Mouse (Mus musculus): Measurements from ENCODE around the gene Aida.

Gene Aida

DNA sequence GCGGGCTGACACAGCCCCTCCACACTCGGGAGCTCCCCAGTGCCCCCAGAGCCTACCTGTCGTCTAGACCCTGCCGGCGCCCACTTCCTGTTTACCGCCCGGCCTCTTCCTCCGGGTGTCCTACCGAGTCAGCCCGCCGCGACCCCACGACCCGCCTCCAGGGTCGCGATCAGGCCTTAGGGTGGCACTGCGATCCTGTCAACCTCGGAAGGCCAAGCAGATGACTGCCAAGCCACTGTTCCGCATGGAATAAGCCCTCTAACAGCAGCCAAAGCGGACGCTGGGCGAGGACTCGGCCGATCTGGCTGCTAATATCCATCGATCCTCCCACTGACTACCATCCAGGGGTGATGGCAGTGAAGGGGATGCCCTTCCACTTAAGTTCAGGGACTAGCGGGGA is at the start of gene Aida:
Gene Aida (plus strand): TSS at position 126 of the 400 bp plus-strand sequence.
- POLR2A ChIA-PET, result interaction anchor here (0.7 to 2.4 kb wide), 42 partner anchors 8 to 888 kb away, joined by 3 to 13 read pairs (median 5); partner anchors contain the start of genes 1700056E22Rik (in 1 of the 4), Disp1 (in 1 of the 4), Taf1a (in 1 of the 4) and Trp53bp2 (in 1 of the 4)

DNA sequence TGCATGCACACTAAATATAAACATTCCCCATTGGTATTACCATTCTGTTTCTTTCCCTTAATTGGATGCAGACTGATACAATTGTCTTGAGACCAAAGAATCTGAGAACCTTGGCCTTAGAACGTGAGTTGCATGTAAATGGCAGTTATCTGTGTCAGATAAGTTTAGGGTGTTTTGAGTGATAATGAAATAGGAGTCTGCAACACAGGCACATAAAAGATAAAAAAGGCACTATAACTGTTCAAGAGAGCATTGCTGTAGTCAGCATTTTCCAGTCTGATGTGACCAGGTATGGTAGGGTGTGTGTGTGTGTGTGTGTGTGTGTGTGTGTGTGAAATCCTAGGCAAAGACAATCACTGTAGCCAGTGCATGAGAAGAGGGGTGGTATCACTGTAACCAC is 48.2 kb upstream of the Aida start:
- ChIA-PET CTCF (no interaction called here), POLR2A (interaction anchor here in 1 of 4 experiments (0.6 kb wide), 1 partner anchor 198 kb away, joined by 4 read pairs; no protein-coding TSS in a partner anchor)

More for the DNA sequence above, at the start of gene Aida:
- CTCF ChIA-PET, result interaction anchor here in 2 of 4 experiments (1.2 to 1.3 kb wide), 2 partner anchors 12 to 144 kb away, joined by 4 read pairs; no protein-coding TSS in a partner anchor

DNA sequence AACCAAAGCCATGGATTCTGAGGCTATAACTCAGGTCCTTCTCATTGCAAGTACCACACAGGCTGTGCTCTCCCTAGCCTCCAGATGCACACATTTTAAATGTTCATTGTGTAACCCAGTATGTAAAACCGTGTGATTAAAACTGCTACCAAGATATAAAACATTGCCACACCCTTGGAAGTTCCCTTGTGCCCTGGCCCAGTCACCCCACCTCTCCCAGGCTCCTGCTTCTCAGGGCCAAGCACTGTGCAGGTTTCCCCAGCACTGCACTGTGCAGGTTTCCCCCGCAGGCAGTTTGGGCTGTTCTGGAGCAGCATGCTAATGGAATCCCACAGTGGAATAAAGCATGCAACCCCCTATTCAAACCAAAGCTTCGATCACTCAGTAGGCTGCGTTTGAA is 45.8 kb upstream of the Aida start:
- CTCF ChIA-PET, result no interaction called here
- POLR2A ChIA-PET, result no interaction called here

DNA sequence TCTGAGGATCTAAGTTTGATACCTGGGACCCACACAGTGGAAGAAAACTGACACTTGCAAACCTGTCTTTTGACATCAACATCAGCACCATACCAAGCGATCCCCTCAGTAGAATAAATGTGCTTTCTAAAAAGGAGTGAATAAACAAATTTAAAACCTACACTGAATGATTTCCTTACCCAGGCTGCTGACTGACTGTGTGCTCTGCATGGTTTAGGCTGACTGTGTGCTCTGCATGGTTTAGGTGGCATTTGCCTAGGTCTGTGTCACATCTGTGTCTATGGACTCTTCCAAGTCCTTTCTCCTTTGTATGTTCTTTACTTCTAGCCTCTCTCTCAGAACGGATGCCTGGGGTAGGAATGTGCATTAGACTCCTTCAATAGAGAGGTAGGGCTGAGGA is 44.6 kb upstream of the Aida start:
- POLR2A ChIA-PET, result interaction anchor here (0.6 to 1.5 kb wide), 5 partner anchors 10 to 1713 kb away, joined by 3 to 5 read pairs (median 3); no protein-coding TSS in a partner anchor
- CTCF ChIA-PET, result no interaction called here

DNA sequence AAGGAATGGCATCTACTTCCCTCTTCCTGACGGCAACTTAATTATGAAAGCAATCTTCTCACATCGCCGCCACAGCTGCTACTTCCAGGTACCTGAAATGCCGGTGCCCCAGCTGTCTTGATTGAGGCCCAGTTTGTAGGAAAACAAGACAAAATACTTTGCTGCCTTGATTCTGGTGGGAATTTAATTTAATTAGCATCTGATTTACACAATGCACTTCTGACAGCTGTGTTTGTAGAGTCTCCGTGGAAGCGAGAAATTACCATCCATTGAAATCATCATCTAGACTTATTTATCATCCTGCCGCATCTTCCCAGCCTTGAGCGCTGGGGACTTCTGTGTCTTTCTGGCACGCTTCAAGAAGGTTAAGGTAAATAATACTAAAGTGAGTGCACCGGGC is 43.8 kb upstream of the Aida start:
- POLR2A ChIA-PET, result interaction anchor here (0.6 to 1.5 kb wide), 6 partner anchors 9 to 1714 kb away, joined by 3 to 5 read pairs (median 3); no protein-coding TSS in a partner anchor
- CTCF ChIA-PET, result interaction anchor here in 2 of 4 experiments (0.7 to 1.5 kb wide), 2 partner anchors 11 to 168 kb away, joined by 3 read pairs; no protein-coding TSS in a partner anchor

DNA sequence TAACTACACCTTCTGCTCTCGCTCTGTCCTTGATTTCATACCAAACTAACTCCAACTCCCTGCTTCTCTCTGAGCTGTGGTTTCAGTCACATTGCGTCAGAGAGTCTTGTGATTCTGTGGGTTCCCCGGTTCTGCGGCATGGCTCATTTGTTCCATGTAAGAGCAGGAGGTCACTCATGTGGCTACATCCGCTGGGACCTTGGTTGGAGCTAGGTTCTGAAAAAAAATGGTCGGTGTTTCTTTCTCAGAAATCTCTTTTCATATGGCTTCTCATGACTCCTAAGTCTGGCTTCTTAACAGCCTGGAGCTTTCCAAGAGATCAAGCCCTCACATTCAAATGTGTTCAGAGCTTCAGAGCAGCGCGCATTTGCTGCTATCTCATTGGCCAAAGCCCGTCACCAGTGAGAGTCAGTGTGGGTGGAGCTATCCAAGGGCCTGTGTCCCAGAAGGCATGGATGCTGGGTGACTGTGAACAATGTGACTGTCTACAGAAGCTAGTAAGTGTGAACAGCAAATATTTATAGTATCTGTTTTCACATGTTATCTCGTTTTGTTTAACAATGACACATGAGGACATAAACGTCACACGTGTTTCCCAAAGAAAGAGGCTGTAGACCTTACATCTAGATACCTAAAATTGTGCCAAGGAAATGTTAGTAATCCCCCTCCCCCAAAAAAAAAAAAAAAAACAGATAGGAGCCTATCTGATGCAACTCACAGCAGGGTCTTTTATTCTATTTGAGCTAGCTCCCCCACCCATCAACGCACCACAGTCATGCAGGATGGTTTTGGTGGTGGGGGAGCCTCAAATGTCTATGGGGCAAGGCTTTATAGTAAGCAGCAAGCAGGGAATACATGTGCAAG is 32.0 kb upstream of the Aida start:
- ChIA-PET POLR2A (interaction anchor here in 3 of 4 experiments (0.6 to 1.9 kb wide), 19 partner anchors 9 to 1158 kb away, joined by 3 to 7 read pairs (median 4); partner anchors contain the start of genes Brox (in 2 of the 3), Aida (in 1 of the 3) and Disp1 (in 1 of the 3)), CTCF (interaction anchor here in 3 of 4 experiments (0.6 to 1.0 kb wide), 8 partner anchors 8 to 704 kb away, joined by 3 to 6 read pairs (median 3); no protein-coding TSS in a partner anchor)

DNA sequence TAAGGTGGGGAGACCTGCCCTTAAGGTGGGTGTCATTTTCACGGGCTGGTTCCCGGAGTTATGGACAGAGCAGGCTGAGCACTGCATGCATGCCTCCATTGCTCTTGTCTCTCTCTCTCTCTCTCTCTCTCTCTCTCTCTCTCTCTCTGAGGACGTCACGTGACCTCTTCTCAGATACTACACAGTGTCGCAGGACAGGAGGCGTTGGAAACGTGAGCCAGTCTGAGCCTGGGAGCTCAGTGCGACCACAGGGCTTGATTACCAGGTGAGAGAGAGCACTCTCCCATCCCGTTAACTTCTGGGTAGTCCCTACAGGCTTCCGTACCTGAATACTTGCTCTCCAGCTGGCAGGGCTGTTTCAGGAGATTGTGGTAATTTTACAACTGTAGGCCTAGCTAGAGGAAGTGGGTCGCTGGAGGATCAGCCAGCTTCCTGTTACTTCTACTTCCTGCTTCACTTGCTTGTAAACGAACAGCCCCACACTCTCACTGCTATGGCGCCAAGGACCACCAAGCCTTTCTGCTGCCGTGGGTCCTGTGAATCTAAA is 30.4 kb upstream of the Aida start:
- ChIA-PET CTCF (interaction anchor here in 2 of 4 experiments (0.6 to 0.7 kb wide), 2 partner anchors 9 to 1511 kb away, joined by 6 read pairs; no protein-coding TSS in a partner anchor), POLR2A (interaction anchor here in 3 of 4 experiments (0.7 to 1.9 kb wide), 11 partner anchors 9 to 925 kb away, joined by 3 to 6 read pairs (median 5); partner anchors contain the start of genes Aida (in 3 of the 3), Brox (in 2 of the 3), Disp1 (in 1 of the 3) and Fbxo28 (in 1 of the 3))

DNA sequence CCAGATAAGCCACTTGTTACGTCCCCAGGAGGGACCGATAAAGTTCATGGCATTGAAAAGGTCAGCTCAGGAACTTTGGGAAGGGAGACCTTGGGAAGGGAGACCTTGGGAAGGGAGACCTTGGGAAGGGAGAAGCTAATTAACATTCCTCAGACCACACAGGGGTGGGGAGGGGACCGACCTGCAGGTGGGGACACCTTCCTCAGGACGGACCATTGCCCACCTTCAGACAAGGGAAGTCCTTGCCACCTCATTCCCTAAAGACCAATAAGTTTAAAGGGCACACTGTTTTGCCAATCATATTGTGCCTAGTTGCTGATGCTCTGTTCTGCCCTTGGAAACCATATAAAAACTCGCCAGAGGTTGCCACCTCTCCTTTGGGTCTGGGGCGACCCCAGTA is 28.7 kb upstream of the Aida start:
- ChIA-PET CTCF (interaction anchor here in 2 of 4 experiments (0.6 to 0.7 kb wide), 2 partner anchors 276 to 291 kb away, joined by 3 read pairs; no protein-coding TSS in a partner anchor), POLR2A (interaction anchor here in 1 of 4 experiments (1.0 kb wide), 1 partner anchor 22 kb away, joined by 3 read pairs; no protein-coding TSS in a partner anchor)

DNA sequence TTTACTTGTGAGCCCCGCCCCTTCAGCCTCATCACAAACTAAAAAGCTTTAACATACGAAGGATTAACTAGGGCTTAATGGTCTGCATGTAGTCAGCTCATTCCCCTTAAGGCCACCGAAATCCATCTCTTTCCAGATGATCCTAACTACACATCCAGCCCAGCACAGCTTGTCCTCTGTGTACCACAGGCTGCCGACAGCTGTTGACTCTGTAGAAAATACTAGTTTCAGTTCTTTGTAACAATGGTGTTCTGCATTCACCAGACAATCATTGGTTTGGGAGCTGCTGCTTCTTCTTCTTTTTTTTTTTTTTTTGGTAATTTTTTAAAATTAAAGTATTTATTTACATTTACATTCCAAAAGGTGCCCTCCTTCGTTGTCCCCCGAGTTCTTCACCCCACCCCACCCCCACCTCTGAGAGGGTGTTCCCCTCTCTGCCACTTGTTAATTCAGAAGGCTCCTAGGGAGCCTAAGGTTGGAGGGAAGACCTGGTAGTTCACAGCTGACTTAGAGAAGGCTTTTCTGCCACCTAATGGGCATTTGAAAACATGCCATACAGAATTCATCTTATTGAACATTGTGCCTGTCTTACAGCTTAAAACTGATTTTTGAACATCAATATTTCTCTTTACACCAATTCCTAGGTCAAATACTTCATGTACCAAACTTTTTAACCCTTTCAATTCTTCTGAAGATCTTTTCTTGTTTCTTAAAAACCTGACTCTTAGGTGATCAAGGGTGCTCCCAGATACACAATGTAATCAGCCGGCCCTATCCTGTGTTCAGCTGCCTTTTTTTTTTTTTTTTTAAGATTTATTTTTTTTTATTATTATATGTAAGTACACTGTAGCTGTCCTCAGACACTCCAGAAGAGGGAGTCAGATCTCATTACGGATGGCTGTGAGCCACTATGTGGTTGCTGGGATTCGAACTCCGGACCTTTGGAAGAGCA is 23.2 kb upstream of the Aida start:
- POLR2A ChIA-PET, result interaction anchor here (0.5 to 1.2 kb wide), 10 partner anchors 9 to 752 kb away, joined by 3 to 14 read pairs (median 4); partner anchors contain the start of genes Aida (in 3 of the 4) and Brox (in 2 of the 4)

DNA sequence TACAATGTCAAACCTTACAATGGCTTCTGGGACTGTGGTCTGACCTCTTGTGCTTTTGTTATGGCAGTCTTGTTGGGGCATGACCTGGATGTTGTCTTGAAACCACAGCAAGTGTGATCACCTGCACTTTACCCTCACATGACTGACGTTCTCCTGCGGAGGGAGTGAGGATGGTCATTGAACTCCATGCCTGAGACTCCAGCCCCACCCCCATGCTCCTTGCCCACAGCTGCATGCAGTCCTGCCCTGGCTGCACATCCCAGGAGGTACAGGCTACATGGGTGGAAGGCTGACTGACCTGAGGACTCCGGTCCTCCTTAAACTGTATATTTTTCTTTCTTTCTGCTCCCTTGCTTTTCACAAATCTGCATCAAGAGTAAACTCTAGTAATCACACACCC is 22.0 kb upstream of the Aida start:
- CTCF ChIA-PET, result no interaction called here
- POLR2A ChIA-PET, result interaction anchor here in 1 of 4 experiments (1.8 kb wide), 1 partner anchor 23 kb away, joined by 4 read pairs; the partner anchor contains the start of gene Brox

More for the DNA sequence above, 23.2 kb upstream of the Aida start:
- CTCF ChIA-PET, result interaction anchor here (0.6 to 1.7 kb wide), 28 partner anchors 9 to 993 kb away, joined by 3 to 21 read pairs (median 4); partner anchors contain the start of gene Fbxo28 (in 1 of the 4)

DNA sequence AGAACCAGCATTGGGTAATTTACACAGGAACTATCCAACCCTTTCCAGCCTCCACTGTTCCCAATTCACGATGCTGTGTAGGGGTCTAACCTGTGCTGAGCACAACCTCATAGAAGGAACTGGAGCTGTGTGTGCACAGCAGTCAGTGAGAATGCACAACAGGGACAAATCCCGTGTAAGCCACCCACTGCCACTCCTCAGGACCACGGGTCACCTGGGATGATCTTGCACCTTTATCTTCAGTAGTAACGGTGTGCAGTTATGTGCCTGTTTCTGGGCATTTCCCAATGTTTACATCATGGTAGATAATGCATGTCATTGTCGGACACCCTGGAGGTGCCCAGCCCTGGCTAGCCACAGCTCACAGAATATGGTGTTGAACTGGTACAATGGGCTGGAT is 20.6 kb upstream of the Aida start:
- ChIA-PET POLR2A (interaction anchor here in 2 of 4 experiments (1.2 to 1.8 kb wide), 2 partner anchors 11 to 21 kb away, joined by 4 to 5 read pairs; partner anchors contain the start of gene Brox (in 1 of the 2)), CTCF (interaction anchor here in 1 of 4 experiments (0.6 kb wide), 1 partner anchor 10 kb away, joined by 6 read pairs; no protein-coding TSS in a partner anchor)

DNA sequence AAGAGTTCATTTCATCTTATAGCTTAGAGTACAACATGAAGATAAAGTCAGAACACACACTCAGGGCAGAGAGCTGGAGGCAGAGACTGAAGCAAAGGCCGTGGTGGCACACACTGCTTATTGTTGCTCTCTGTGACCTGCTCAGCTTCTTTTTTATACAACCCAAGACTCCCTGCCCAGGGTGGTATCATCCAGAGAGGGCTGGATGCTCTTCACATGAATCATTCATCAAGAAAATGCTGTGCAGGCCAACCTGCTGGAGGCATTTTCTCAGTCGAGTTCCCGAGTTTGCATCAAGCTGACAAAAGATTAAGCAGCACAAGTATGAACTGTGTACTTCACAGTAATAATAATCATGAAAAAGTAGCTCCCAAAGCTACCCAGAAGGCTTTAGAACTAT is 8.0 kb upstream of the Aida start:
- ChIA-PET POLR2A (interaction anchor here in 3 of 4 experiments (0.6 to 2.0 kb wide), 5 partner anchors 8 to 360 kb away, joined by 3 to 13 read pairs (median 8); partner anchors contain the start of genes Aida (in 2 of the 3) and Brox (in 2 of the 3)), CTCF (no interaction called here)

DNA sequence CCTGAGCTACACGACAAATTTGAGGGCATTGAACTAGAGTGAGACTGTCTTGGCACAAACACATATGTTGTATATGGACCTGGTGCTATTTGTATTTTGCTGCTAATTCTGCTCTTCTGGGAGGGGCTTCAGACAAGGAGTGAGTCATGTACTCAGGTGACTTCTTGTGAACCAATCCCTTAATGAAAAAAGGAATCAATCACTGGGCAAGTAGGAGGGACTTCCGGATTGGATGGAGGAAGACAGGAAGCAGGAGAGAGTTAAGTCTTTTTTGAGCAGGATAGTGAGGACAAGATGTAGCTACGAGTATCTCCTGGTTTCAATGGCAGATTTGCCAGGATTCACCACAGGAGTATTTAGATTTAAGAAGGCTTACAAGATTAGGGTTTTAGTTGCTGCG is 6.8 kb upstream of the Aida start:
- ChIA-PET CTCF (interaction anchor here in 1 of 4 experiments (0.6 to 0.8 kb wide), 2 partner anchors 58 to 299 kb away, joined by 3 to 4 read pairs; no protein-coding TSS in a partner anchor), POLR2A (interaction anchor here in 3 of 4 experiments (0.6 to 1.9 kb wide), 11 partner anchors 7 to 113 kb away, joined by 3 to 8 read pairs (median 3); partner anchors contain the start of genes Aida (in 1 of the 3), Brox (in 1 of the 3) and Taf1a (in 1 of the 3))

DNA sequence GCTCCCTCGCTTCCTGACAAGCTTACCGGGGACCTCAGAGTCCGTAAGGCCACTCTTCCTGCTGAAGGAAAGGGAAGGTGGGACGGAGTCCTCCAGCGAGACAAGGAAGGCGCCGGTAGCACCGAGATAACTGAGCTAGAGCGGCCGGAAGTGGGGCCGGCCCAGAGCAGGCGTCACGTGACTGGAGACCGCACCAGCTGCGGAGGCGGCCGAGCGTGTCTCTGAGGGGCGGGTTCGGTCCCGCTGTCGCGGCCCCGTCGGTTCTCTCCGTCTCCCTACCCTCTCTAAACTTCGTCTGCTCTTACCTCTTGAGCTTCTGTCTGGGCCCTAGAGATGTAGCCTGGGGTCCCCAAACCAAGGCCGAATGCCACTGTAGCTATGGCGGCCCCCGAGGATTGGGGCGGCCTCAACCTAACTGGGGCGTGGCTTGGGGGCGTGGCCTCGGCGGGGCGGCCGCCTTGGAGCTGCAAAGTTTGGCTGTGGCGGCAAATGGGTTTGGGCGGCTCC is 540 bp downstream of the Aida start, which contains the start of gene Brox:
Gene Brox (minus strand): TSS at position 393 of the 507 bp plus-strand sequence.
- CTCF ChIA-PET, result interaction anchor here in 3 of 4 experiments (0.6 to 1.3 kb wide), 6 partner anchors 12 to 259 kb away, joined by 3 to 4 read pairs (median 4); no protein-coding TSS in a partner anchor
- POLR2A ChIA-PET, result interaction anchor here (0.6 to 2.4 kb wide), 58 partner anchors 8 to 955 kb away, joined by 3 to 13 read pairs (median 4); partner anchors contain the start of genes 1700056E22Rik (in 1 of the 4), Disp1 (in 1 of the 4), Fbxo28 (in 1 of the 4) and Taf1a (in 1 of the 4)

DNA sequence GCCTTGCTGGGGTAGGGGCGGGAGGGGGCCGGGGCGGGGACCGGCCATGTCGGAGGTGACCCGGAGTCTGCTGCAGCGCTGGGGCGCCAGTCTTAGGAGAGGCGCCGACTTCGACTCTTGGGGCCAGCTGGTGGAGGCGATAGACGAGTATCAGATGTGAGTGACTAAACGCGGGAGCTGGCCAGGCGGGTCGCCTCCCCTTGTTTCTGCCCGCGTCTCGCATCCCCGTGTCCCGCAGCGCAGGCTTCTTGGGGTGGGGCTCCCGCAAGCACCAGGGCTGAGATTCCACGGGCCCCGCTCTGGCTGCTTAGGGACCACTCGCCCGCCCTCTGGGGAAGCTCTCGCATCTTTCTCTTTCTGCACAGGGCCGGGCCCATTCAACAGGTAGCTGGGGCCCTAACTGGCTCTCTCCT is 1.1 kb downstream of the Aida start:
- POLR2A ChIA-PET, result interaction anchor here (0.6 to 2.4 kb wide), 54 partner anchors 8 to 956 kb away, joined by 3 to 13 read pairs (median 4); partner anchors contain the start of genes 1700056E22Rik (in 1 of the 4), Disp1 (in 1 of the 4), Fbxo28 (in 1 of the 4) and Taf1a (in 1 of the 4)
- CTCF ChIA-PET, result interaction anchor here in 3 of 4 experiments (0.6 to 1.3 kb wide), 6 partner anchors 11 to 259 kb away, joined by 3 to 4 read pairs (median 4); no protein-coding TSS in a partner anchor

DNA sequence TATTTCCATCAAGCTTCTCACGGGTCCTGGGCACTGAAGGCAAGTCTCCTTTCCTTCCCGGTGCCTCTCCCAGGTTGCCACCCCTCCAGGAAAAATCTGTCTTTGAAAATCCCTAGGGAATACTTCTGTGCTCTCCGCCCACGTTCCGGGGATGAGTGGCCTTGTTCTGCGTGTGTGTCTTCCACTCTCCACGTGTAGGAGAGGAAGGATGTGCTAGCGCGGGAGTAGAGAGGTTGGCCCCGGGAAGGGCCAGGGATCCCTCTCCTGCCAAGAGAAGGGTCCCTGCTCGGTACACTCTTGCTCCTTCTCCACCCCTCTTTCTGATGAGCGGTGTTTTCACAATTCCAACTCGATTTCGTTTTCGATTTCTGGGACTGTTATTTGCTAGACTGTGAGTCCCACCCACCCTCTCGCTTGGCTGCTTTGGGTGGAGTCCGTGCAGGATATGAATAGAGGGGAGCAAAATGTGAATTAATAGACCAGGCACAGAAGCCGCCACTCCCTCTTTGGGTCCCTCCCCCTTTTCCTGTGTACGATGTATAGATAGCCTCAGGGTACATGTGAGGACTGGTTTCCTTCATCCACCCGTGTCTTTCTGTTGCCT is 1.6 kb downstream of the Aida start:
- ChIA-PET POLR2A (interaction anchor here in 3 of 4 experiments (0.6 to 2.4 kb wide), 39 partner anchors 8 to 1153 kb away, joined by 3 to 13 read pairs (median 4); partner anchors contain the start of genes 1700056E22Rik (in 1 of the 3), Taf1a (in 1 of the 3) and Trp53bp2 (in 1 of the 3)), CTCF (interaction anchor here in 3 of 4 experiments (0.9 to 1.3 kb wide), 4 partner anchors 11 to 260 kb away, joined by 3 to 4 read pairs (median 4); no protein-coding TSS in a partner anchor)
